Mouse (Mus musculus) mesoderm, embryonic 11.5 days (tissue): ENCODE results near the gene Rab8b.
A peak's percentile ranks its signal among the peaks of the same experiment; 100 is the strongest.

ENCODE experiments used
- DNase-seq: peaks from one replicate; pipeline ENCODE4 v3.0.0-alpha.2; 2012; ENCODE audit warnings: low read depth, low spot score

The Rab8b gene

DNA sequence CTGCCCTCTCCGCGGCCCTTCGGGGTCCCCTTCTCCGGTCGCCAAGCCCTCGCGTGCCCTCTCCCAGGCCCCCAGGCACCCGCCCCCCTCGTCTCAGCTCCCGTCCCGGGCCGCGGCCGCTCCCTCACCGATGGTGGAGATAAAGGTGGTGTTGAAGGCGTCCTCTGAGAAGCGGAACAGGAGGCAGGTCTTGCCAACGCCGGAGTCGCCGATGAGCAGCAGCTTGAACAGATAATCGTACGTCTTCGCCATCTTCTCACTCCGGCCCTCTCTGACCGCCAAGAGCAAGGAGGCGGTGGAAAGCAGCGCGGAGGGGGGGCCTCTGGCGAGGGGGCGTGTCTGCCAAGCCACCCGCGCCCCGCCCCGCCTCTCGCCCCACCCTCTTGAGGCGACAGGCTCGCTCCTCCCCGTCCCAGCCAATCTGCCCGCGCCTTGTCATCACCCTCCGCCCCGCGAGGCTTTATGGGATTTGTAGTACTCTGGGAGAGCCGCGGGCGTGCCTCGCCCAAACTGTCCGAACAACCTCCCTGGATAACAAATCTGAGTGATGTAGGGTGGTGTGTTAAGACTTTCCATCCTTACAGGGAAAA is at the start of gene Rab8b:
Gene Rab8b (minus strand): TSS at position 306 of the 590 bp plus-strand sequence.
- peak; percentile 96 for DNase-seq

GRCm38 (mm10) chr9:66967492-66967891 is 48.0 kb upstream of the Rab8b start:
- no peak for DNase-seq

GRCm38 (mm10) chr9:66961478-66961877 is 42.0 kb upstream of the Rab8b start:
- DNase-seq, result no peak

DNA sequence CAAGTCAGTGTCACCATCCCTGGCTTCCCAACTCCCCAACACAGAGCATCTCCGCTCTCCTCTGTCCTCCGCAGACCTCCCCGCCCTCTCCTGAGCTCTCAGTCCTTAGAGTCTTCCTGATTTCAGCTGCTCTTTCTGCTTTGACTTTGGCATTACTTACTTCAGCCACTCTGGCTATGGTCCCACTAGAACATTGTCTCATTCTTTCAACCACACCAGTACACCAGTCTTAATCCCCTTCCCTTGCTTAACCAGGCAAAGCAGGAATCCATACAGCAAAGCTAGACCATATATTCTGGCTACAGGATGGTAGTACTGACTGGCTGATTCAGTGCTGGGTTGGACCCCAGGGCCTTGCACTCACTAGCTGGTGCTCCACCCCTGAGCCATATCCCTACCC is 38.0 kb upstream of the Rab8b start:
- DNase-seq, result no peak

- no peak for DNase-seq
These were observed 33.4 kb upstream of the Rab8b start for GRCm38 (mm10) chr9:66952886-66953285.

DNA sequence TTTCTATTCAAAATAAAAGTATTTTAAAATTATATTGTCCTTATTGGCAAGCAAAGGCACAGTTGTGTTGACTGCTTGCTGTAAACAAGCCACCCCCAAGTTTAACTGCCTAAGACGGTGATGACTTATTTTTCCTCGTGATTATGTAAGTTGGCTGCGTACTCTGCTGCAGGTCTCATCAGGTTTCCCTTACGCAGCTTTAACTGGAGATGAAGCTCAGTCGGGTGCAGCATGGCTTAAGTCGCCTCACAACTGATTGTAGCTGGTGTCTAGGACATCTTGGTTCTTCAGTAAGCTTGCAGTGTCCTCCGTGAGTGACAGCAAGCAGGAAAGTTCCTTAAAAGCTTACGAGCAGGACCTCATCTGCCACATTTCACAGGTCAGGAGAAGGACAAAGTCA is 32.8 kb upstream of the Rab8b start:
- DNase-seq, result no peak

DNA sequence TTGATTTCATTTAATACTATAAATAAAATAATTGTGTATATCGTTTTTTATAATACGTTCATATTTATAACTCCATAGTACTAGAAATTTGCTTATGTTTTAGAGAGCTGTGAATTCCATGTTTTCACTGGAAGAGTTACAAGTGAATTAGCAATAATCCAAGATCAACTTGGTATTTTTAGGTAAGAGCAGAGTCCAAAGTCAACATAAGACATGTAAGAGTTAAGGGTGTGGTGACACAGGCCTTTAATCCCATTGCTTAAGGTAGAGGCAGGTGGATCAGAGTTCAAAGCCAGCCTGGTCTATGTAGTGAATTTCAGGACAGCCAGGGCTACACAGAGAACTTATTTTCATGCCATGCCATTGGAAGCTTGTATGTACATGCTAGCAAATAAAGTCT is 29.0 kb upstream of the Rab8b start:
- no peak for DNase-seq

DNA sequence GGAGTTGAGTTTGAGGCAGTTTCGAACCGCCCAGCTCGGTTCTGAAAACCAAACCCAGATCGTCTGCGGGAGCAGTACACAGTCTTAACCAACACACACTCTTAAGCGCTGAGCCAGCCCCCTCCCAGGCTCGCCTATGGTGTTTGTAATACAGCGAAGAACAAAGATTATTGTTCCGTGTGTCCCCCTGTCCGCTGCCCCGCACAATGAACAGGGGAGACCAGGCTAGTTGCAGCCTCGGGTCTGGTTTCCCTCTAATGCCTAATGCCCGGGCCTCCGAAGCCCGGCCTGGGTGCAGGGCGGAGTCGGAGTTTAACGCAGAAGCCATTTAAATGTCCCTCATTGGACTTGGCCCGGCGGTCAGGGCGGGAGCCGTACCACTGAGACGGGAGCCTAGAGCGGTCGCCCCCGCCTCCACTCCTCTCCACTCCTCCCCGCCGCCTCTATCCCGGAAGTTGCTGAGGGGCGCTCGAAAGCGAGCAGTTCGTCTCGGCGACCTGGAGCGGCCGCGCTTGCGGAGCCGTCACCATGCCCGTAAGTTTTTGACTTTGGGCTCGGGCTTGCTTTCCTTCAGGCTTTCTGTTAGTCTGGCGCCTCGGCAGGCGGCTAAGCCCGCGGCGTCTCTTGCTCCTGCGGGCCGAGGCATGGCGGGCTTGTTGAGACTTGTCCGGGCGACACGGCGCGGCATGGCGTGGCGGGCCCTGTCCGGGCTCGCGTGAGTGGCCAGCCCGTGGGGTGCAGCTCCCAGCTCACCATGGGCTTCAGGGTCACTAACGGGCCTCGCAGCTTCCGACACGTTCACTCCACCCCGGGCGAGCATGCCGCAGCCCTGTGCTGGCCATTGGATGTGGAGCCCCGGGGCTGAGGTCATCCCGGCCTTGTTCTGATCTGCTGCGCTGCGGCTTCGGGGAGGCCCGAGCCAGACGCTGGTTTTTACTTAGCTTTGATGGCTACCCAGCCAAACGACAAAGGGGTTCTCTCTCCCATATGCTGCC is 26.5 kb upstream of the Rab8b start, which contains the start of gene Rps27l:
Gene Rps27l (plus strand): TSS at position 440 of the 995 bp plus-strand sequence.
- peak; percentile 96 for DNase-seq

DNA sequence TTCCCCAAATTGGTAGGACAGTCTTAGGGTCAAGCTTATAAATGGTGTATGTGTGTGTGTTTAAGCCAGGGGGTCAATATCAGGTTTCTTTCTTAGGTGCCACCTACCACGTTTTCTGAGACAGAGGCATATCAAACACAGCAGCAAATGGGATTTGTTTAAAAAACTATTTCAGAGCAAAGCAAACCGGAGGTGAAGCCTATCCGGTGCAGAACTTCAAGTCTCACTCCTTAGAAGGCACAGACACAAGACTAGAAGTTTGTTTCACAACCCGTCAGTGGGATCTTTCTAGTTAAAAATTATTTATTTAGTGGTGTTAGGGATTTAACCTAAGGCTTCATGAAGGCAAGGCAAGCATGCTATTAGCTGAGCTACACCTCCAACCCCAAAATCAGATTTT is 25.7 kb upstream of the Rab8b start:
- no peak for DNase-seq

- peak; percentile 80 for DNase-seq
These were observed 19.3 kb upstream of the Rab8b start for GRCm38 (mm10) chr9:66938836-66939235.

DNA sequence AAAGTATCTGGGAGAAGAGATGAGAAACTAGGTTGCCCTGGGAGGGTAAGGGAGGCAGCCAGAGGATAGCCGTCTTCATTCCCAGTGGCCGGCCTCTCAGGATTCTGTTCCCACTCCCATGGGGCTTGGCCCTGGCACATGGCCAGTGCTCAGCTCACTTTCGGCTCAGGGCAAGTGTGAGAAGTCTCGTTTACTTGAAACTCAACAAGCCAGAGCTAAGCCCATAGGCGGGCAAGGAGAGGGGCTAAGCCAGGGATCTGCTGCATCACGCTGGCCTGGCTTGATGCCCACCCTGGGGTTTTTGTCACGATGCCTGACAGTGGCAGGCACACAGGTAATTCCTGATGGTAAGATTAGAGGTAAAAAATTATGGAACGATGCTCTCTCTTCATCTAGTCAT is 18.0 kb upstream of the Rab8b start:
- DNase-seq, result no peak

GRCm38 (mm10) chr9:66933869-66934808 is 14.7 kb upstream of the Rab8b start:
- DNase-seq, result peak; percentile 13

- no peak for DNase-seq
These were observed 10.9 kb upstream of the Rab8b start for GRCm38 (mm10) chr9:66930351-66930750.

GRCm38 (mm10) chr9:66927696-66928402 is 8.4 kb upstream of the Rab8b start:
- no peak for DNase-seq

DNA sequence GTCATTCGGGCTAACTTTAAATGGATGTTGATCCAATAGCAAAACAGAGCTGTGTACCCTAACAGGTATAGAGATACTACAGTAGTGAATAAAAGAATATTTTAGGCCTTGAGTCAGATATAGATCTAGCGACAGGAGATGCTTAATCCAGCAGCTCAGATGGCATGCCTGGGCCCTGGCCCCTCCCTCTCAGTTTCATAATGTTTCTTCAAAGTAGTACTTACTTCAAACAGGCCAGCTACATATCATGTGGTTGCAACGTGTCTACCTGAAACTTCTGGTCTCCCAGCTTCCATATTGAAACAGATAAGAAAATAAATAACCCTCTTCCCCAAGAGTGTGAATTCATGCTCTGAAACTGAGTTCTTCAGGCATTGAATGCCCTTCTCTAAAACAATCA is 6.4 kb upstream of the Rab8b start:
- DNase-seq, result no peak

- DNase-seq, result no peak
These were observed 2.6 kb upstream of the Rab8b start for GRCm38 (mm10) chr9:66922076-66922475.

DNA sequence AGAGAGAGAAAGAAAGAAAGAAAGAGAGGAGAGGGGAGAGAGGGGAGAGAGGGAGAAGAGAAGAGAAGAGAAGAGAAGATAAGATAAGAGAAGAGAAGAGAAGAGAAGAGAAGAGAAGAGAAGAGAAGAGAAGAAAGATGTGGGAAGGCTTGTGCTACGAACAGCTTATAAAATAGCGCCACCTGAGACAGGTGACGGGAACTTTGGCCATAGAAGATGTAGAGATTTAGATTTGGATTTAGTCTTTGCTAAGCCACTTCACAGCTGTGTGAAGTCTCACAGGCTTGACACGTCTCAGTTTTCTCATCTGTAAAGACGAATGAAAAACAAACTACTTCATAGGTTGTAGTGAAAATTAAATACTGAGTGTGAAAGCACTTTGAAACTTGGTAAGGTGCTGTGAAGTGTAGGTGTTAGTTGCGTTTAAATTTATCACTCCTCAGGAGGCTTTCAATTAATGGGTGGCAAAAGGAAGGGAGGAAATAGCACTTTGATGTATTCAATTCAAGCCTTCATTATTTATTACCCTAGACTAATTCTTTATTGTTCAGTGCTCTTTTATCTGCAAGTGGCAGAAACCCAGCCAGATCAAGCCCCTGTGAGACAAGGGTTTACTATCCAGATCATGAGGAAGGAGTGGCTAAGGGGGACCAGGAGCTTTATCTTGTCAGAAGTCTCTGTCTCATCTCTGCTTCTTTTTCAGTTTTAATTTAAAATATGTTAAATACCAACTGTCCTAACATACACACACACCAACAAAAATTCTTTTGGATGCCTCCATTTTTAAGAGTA is 1.2 kb upstream of the Rab8b start:
- peak; percentile 28 for DNase-seq

DNA sequence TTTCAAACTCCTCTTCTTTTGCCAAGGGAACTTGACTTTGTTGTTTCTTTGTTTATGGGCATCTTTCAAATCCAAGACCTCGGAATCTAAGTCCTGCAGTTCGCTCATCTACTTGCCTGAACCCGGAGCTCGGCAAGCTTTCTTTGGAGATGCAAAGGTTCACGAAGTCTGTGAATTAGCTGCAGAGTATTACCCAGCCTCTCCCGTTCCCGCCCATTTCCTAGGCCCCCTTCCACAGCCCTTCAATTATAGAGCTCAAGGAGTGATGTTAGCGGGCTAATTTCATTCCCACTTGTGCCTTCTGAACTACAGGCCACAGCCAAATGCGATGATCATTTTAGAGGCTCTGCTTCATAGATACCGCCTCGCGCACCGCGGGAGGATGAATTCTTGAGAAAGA is 494 bp upstream of the Rab8b start:
- no peak for DNase-seq

- no peak for DNase-seq
These were observed 686 bp downstream of the Rab8b start for GRCm38 (mm10) chr9:66918672-66919330.

DNA sequence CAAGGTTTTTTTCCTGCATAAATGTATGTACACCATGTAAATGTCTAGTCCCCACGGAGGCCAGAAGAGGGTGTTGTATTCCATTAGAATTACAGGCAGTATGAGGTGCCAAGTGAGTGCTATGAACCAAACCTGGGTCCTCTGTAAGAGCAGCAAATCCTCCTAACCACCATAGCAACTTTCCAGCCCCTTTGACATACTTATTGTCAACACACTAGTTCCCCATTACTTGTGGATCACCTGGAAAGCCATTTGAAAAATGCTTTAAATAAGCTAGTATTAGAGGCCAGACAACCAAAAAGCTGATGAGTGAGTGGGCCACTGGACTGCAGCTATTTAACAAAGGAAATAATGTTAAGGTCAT is 1.6 kb downstream of the Rab8b start:
- DNase-seq, result no peak
